Comparison of ENCODE assay signal across 17 mouse cellular contexts in genomic region chr12:55462456-55462855, GRCm38 (mm10). TPM values are rescaled to one million over a fixed set of nuclear protein-coding genes. Genes with fewer than 3 reads are reported as not detected.
DNase-seq lines count a peak whose midpoint lies in the region; ATAC-seq and TF ChIP-seq lines count a peak whose summit lies in the region.
"Had no signal": no experiment of that assay in that cellular context is flagged by ENCODE, and none has a peak within 500 bp of the region (broad histone marks: within the 10 kb centered on the region; RNA-seq: fewer than 3 reads in every experiment).

No protein-coding gene starts in this region.

- no peaks in the 10 kb centered on the region for H3K27me3 ChIP-seq in kidney, embryonic 16.5 days (ENCODE audit: insufficient read depth, low read length)
- H3K27me3 ChIP-seq in C2C12 (ENCODE audit: control insufficient read depth, insufficient read depth, insufficient read length), result no peaks in the 10 kb centered on the region
- peaks cover 3% of the 10 kb centered on the region; the same call in 1 of the 2 replicates for H3K27me3 ChIP-seq in limb, embryonic 12.5 days
- no peaks in the 10 kb centered on the region for H3K27me3 ChIP-seq in midbrain, embryonic 14.5 days (ENCODE audit: control insufficient read depth, insufficient read depth, low read length)
- H3K27me3 ChIP-seq: forebrain, embryonic 13.5 days; neural tube, embryonic 12.5 days had no signal

- no peaks in the 10 kb centered on the region for H3K9me3 ChIP-seq in kidney, embryonic 16.5 days (ENCODE audit: low read length)
- H3K9me3 ChIP-seq in limb, embryonic 12.5 days, result no peaks in the 10 kb centered on the region
- no peaks in the 10 kb centered on the region for H3K9me3 ChIP-seq in midbrain, embryonic 14.5 days (ENCODE audit: control insufficient read depth, low read length)
- H3K9me3 ChIP-seq: forebrain, embryonic 13.5 days; megakaryocyte, embryonic 14.5 days; neural tube, embryonic 12.5 days had no signal

- H3K9ac ChIP-seq in kidney, embryonic 16.5 days (replicated peaks; ENCODE audit: low read length), result no peak overlapping the region
- no peak overlapping the region for H3K9ac ChIP-seq in limb, embryonic 12.5 days (replicated peaks)
- H3K9ac ChIP-seq in midbrain, embryonic 14.5 days (replicated peaks; ENCODE audit: low read length), result no peak overlapping the region
- H3K9ac ChIP-seq: forebrain, embryonic 13.5 days; liver, embryonic 14.5 days; neural tube, embryonic 12.5 days had no signal

- H3ac ChIP-seq in C2C12 (ENCODE audit: control insufficient read depth, insufficient read length, low read depth), result no peak overlapping the region

- no peaks in the 10 kb centered on the region for H3K79me3 ChIP-seq in C2C12 (ENCODE audit: low read depth)

- WGBS in kidney, embryonic 16.5 days, result 67% methylated on average over 6 of the region's 6 CpGs
- 77% methylated on average over 6 of the region's 6 CpGs for WGBS in limb, embryonic 12.5 days
- 83% methylated on average over 6 of the region's 6 CpGs for WGBS in midbrain, embryonic 14.5 days

- H3K4me1 ChIP-seq in kidney, embryonic 16.5 days (ENCODE audit: insufficient read depth, low read length), result peaks cover 53% of the 10 kb centered on the region
- peaks cover 45% of the 10 kb centered on the region for H3K4me1 ChIP-seq in limb, embryonic 12.5 days (replicated peaks)
- H3K4me1 ChIP-seq in midbrain, embryonic 14.5 days (ENCODE audit: control insufficient read depth, insufficient read depth, low read length), result peaks cover 32% of the 10 kb centered on the region

- H3K4me3 ChIP-seq in kidney, embryonic 16.5 days (ENCODE audit: low read length), result no peak overlapping the region
- H3K4me3 ChIP-seq in C2C12 (ENCODE audit: insufficient read depth, poor library complexity, severe bottlenecking), result no peak overlapping the region
- H3K4me3 ChIP-seq in limb, embryonic 12.5 days (replicated peaks), result no peak overlapping the region
- no peak overlapping the region for H3K4me3 ChIP-seq in midbrain, embryonic 14.5 days (replicated peaks; ENCODE audit: low read depth, low read length)
- H3K4me3 ChIP-seq: forebrain, embryonic 13.5 days; megakaryocyte, embryonic 14.5 days; neural tube, embryonic 12.5 days had no signal

- H3K36me3 ChIP-seq in kidney, embryonic 16.5 days (ENCODE audit: insufficient read depth, low read length), result no peaks in the 10 kb centered on the region
- H3K36me3 ChIP-seq in C2C12 (ENCODE audit: control insufficient read depth, insufficient read depth), result no peaks in the 10 kb centered on the region
- H3K36me3 ChIP-seq in limb, embryonic 12.5 days, result no peaks in the 10 kb centered on the region
- no peaks in the 10 kb centered on the region for H3K36me3 ChIP-seq in midbrain, embryonic 14.5 days (ENCODE audit: control insufficient read depth, insufficient read depth, low read length)
- H3K36me3 ChIP-seq: neural tube, embryonic 12.5 days had no signal

- DNase-seq in kidney, postnatal 14 days, result no peak
- peak; percentile 60 for DNase-seq in NIH3T3 (ENCODE audit: low read depth)
- DNase-seq in liver, result no peak
- DNase-seq in cerebellum, postnatal 36 days, result no peak
- DNase-seq in midbrain, embryonic 14.5 days, result no peak
- DNase-seq: adrenal gland, postnatal 14 days; kidney, postnatal 10 days; right cerebral cortex, postnatal 4 days; thymus, postnatal 36 days had no signal

- ATAC-seq in kidney, embryonic 16.5 days (ENCODE audit: low FRiP score, low TSS enrichment), result no peak
- ATAC-seq in limb, embryonic 12.5 days (ENCODE audit: insufficient number of reproducible peaks, insufficient read depth, low FRiP score, low TSS enrichment, low read depth), result no peak
- no peak for ATAC-seq in midbrain, embryonic 14.5 days (ENCODE audit: low FRiP score, low TSS enrichment)
- ATAC-seq: forebrain, embryonic 13.5 days; hindbrain, embryonic 16.5 days had no signal

- no peak overlapping the region for H3K4me2 ChIP-seq in kidney, embryonic 16.5 days (replicated peaks; ENCODE audit: low read depth, low read length)
- H3K4me2 ChIP-seq in limb, embryonic 12.5 days, result no peak overlapping the region
- H3K4me2 ChIP-seq in midbrain, embryonic 14.5 days (ENCODE audit: low read length), result no peak overlapping the region
- H3K4me2 ChIP-seq: forebrain, embryonic 13.5 days; neural tube, embryonic 12.5 days had no signal

- TF ChIP-seq CTCF in C2C12 (IDR thresholded peaks at IDR 0.05; ENCODE audit: control insufficient read depth, insufficient read depth, insufficient read length), result no peak

- H3K79me2 ChIP-seq in C2C12 (ENCODE audit: control insufficient read depth, insufficient read depth), result no peaks in the 10 kb centered on the region

- peak overlapping the region; percentile 7; the same call in 1 of the 2 replicates for H3K27ac ChIP-seq in kidney, embryonic 16.5 days (ENCODE audit: low read length)
- peak overlapping the region; percentile 32; the same call in 1 of the 2 replicates for H3K27ac ChIP-seq in limb, embryonic 12.5 days
- H3K27ac ChIP-seq in midbrain, embryonic 14.5 days (replicated peaks; ENCODE audit: low read depth, low read length), result no peak overlapping the region
- H3K27ac ChIP-seq: forebrain, embryonic 13.5 days; liver, embryonic 14.5 days; neural tube, embryonic 12.5 days had no signal

TF ChIP-seq in C2C12, 6 proteins besides CTCF, POLR2A, EP300 and RAD21:
- no peak for TF ChIP-seq MYOD1 (IDR thresholded peaks at IDR 0.05; ENCODE audit: control insufficient read depth, insufficient read length, low read depth)
- no peak for TF ChIP-seq MYOG (IDR thresholded peaks at IDR 0.05; ENCODE audit: control insufficient read depth, extremely low read depth, insufficient read length)
- no peak for TF ChIP-seq FOSL1 (IDR thresholded peaks at IDR 0.05; ENCODE audit: insufficient read depth, low read length, poor library complexity, severe bottlenecking)
- TF ChIP-seq USF1 (IDR thresholded peaks at IDR 0.05; ENCODE audit: low read depth), result peak; percentile 11
- TF ChIP-seq MAX (IDR thresholded peaks at IDR 0.05), result no peak
- TF ChIP-seq CEBPB (IDR thresholded peaks at IDR 0.05; ENCODE audit: low read depth), result no peak

RNA-seq across cellular contexts. Expression of gene Nfkbia, which starts 30.0 kb away (rescaled TPM):
- 84.8 and 94.7 TPM in 2 replicates for polyA plus RNA-seq in kidney, embryonic 16.5 days (2015; fragmentation: Nextera tagmentation; extraction: Ambion mirVana)
- polyA plus RNA-seq in C2C12 (2012; fragmentation: generic; extraction: Trizol), result 43.2 TPM
- polyA plus RNA-seq in limb, embryonic 12.5 days (2016; fragmentation: Nextera tagmentation; extraction: Ambion mirVana), result 85.7 and 94.9 TPM in 2 replicates
- 49.6 and 52.1 TPM in 2 replicates for polyA plus RNA-seq in midbrain, embryonic 14.5 days (2014; fragmentation: Nextera tagmentation; extraction: Ambion mirVana)
